Mouse (Mus musculus) C2C12 (cell line): Measurements from ENCODE around the gene 3830403N18Rik.
"Not testable (repeated sequence)": the region's sequence is repeated elsewhere in the genome, so short reads cannot be mapped to it uniquely, and the experiment has no call there.

ENCODE experiments used
- CEBPB ChIP-seq: IDR thresholded peaks from one replicate; pipeline ENCODE4 v1.6.1; 2011; ENCODE audit warnings: low read depth, mild to moderate bottlenecking, control low read depth, moderate library complexity
- CTCF ChIP-seq: IDR thresholded peaks from one replicate; pipeline ENCODE4 v1.5.1; 2011; ENCODE audit not compliant: control insufficient read depth, insufficient read depth, insufficient read length
- MAX ChIP-seq: IDR thresholded peaks from one replicate; pipeline ENCODE4 v1.6.1; 2011; ENCODE audit warnings: mild to moderate bottlenecking, control low read depth
- MYOD1 ChIP-seq: IDR thresholded peaks from one replicate; pipeline ENCODE4 v1.6.1; 2011; ENCODE audit warnings: low read depth; ENCODE audit not compliant: control insufficient read depth, insufficient read length
- USF1 ChIP-seq: IDR thresholded peaks from one replicate; pipeline ENCODE4 v1.6.1; 2011; ENCODE audit warnings: low read depth, mild to moderate bottlenecking, control low read depth, moderate library complexity

DNA sequence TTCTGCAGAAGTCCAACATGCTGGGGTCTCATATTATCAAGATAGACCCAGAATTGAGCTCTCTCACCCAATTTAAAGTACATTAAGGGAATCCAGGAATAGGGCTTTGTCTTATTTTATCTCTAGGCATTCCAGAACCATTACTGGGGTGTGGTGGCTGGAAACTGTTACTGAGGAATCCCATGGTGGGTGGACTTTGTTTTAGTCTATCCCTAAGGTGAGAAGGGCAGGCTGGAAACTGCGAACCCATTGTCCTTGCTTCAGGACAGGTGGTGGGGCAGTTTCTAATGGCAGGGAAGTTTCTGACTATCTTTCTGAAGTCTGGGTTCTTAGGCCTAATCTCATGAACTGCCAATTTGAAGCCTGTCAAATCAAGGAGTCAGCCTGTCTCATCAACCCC is 50.1 kb downstream of the 3830403N18Rik start:
- not testable (repeated sequence) for TF ChIP-seq CTCF, USF1, MYOD1, MAX, CEBPB
